Mouse (Mus musculus) heart, embryonic 14.5 days (tissue): Measurements from ENCODE around the gene Ginm1. TPM values are rescaled to one million over a fixed set of nuclear protein-coding genes. Genes with fewer than 3 reads are reported as not detected.
"Not testable (repeated sequence)": the region's sequence is repeated elsewhere in the genome, so short reads cannot be mapped to it uniquely, and the experiment has no call there.

Experiments used
- ATAC-seq: fragments of 200-750 bp; cut with Nextera tagmentation; 2 replicates; pipeline ENCODE4 v1.8.0; 2017; ENCODE audit warnings: low read depth, moderate TSS enrichment; ENCODE audit not compliant: insufficient number of reproducible peaks, insufficient read depth, low FRiP score
- H3K27ac ChIP-seq, 2 experiments: fragments of 200-500 bp in 1 of 2; fragments of 300-500 bp in 1 of 2; sonication (generic) in 1 of 2; replicated peaks in 1 of 2; 2 replicates each; pipeline ENCODE4 v1.5.1; 2012 to 2014; ENCODE audit warnings: low read depth in 2 of 2, low read length in 2 of 2, control low read depth in 1 of 2, mild to moderate bottlenecking in 1 of 2, mixed read lengths in 1 of 2; ENCODE audit not compliant: control insufficient read depth in 1 of 2, insufficient read depth in 1 of 2
- H3K27me3 ChIP-seq: fragments of 300-500 bp; sonication (generic); 2 replicates; pipeline ENCODE4 v1.6.1; 2014; ENCODE audit warnings: mild to moderate bottlenecking, low read length, control low read depth; ENCODE audit not compliant: control insufficient read depth, insufficient read depth
- H3K36me3 ChIP-seq: fragments of 300-500 bp; sonication (generic); 2 replicates; pipeline ENCODE4 v1.6.1; 2014; ENCODE audit warnings: mild to moderate bottlenecking, control low read depth, low read length, mixed read lengths; ENCODE audit not compliant: control insufficient read depth, insufficient read depth
- H3K4me1 ChIP-seq, 2 experiments: fragments of 200-500 bp in 1 of 2; fragments of 300-500 bp in 1 of 2; sonication (generic) in 1 of 2; 2 replicates each; pipeline ENCODE4 v1.6.1; 2012 to 2014; ENCODE audit warnings: low read length in 2 of 2, control low read depth in 1 of 2, mixed read lengths in 1 of 2; ENCODE audit not compliant: control insufficient read depth in 2 of 2, insufficient read depth in 2 of 2
- H3K4me2 ChIP-seq: fragments of 300-500 bp; sonication (generic); 2 replicates; pipeline ENCODE4 v1.6.1; 2014; ENCODE audit warnings: mild to moderate bottlenecking, low read length
- H3K4me3 ChIP-seq, 2 experiments: fragments of 200-500 bp in 1 of 2; fragments of 300-500 bp in 1 of 2; sonication (generic) in 1 of 2; 2 replicates each; pipeline ENCODE4 v1.5.1; 2012 to 2014; ENCODE audit warnings: low read length in 2 of 2, mild to moderate bottlenecking in 2 of 2, control low read depth in 1 of 2, low read depth in 1 of 2, moderate library complexity in 1 of 2; ENCODE audit not compliant: control insufficient read depth in 1 of 2, insufficient read depth in 1 of 2
- H3K9ac ChIP-seq: fragments of 300-500 bp; sonication (generic); 2 replicates; pipeline ENCODE4 v1.6.1; 2014; ENCODE audit warnings: mild to moderate bottlenecking, low read length
- H3K9me3 ChIP-seq: fragments of 300-500 bp; sonication (generic); 2 replicates; pipeline ENCODE4 v1.6.1; 2016; ENCODE audit warnings: low read length, control low read depth; ENCODE audit not compliant: control insufficient read depth
- WGBS: fragments of 180-500 bp; shearing (Covaris S2); extraction: QIAGEN DNeasy Blood & Tissue Kit; methylation state at CpG from one replicate; pipeline ENCODE4 v1.1.7; 2014; 5-methylcytosine and 5-hydroxymethylcytosine counted together
- polyA plus RNA-seq: library from polyadenylated mRNA; unstranded; fragments of >200 nt; fragmentation: Nextera tagmentation; extraction: Ambion mirVana; gene quantifications from 2 replicates; pipeline ENCODE4 v1.2.1, GENCODE M21; 2014

The Ginm1 gene
- polyA plus RNA-seq, 1 experiment from 2014 or later = 89.8 TPM

DNA sequence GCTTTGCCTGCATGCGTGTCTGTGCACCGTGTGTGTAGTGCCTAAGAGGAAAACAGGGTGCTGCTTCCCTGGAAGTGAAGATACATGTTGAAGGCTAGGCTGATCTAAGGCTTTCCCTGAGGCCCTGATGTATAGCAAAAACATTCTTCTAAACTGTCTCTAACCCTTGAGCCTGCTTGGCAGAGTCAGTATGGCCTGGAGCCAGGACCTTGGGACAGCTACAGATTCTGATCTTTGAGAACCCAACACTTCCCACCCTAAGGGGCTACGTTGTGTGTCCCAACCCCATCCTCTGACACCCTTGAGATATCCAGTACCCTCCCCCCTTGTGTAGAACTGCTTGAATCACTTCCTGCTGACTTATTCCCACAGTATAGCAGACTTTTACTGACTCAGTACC is 14.3 kb downstream of the Ginm1 start:
- Histone ChIP-seq H3K36me3 (peaks cover 39% of the 10 kb centered on the region), H3K9ac (no peak overlapping the region), H3K4me1 (no peaks in the 10 kb centered on the region), H3K9me3 (no peaks in the 10 kb centered on the region), H3K27me3 (no peaks in the 10 kb centered on the region), H3K4me3 (no peak overlapping the region), H3K27ac (no peak overlapping the region), H3K4me2 (no peak overlapping the region)
- ATAC-seq = no peak
- WGBS = 85% methylated on average over 3 of the region's 3 CpGs

GRCm38 (mm10) chr10:7775421-7775820 is 17.2 kb downstream of the Ginm1 start:
- no peak overlapping the region for H3K4me3 ChIP-seq
- no peak overlapping the region for H3K4me2 ChIP-seq
- H3K27me3 ChIP-seq = no peaks in the 10 kb centered on the region
- no peak overlapping the region for H3K27ac ChIP-seq
- H3K4me1 ChIP-seq = no peaks in the 10 kb centered on the region
- H3K36me3 ChIP-seq = peaks cover 67% of the 10 kb centered on the region
- ATAC-seq = no peak
- H3K9me3 ChIP-seq = no peaks in the 10 kb centered on the region
- WGBS = 89% methylated on average over 8 of the region's 8 CpGs
- H3K9ac ChIP-seq = no peak overlapping the region

GRCm38 (mm10) chr10:7772769-7773168 is 19.9 kb downstream of the Ginm1 start:
- no peaks in the 10 kb centered on the region for H3K4me1 ChIP-seq
- no peak overlapping the region for H3K4me2 ChIP-seq
- no peaks in the 10 kb centered on the region for H3K9me3 ChIP-seq
- no peak overlapping the region for H3K9ac ChIP-seq
- H3K27me3 ChIP-seq = no peaks in the 10 kb centered on the region
- H3K4me3 ChIP-seq = no peak overlapping the region
- no peak for ATAC-seq
- WGBS = 94% methylated on average over 1 of the region's 1 CpGs
- H3K27ac ChIP-seq = no peak overlapping the region
- H3K36me3 ChIP-seq = peaks cover 93% of the 10 kb centered on the region

DNA sequence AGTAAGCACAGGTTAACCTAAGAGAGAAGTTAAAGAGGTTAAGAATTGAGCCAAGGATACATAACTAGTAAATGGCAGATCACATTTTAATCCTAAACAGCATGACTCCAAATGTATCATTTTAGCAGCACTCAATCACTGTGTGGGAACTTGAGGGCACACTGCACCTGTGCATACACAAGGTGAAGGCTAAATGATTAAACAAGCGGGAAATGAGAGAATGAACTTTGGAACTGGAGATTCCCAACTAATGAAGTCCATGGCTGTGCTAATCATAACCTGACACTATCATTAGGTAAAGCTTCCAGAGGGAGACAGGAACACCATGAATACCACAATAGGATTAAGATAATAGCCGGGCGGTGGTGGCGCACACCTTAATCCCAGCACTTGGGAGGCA is 20.3 kb downstream of the Ginm1 start:
- 88% methylated on average over 4 of the region's 4 CpGs for WGBS
- peaks cover 94% of the 10 kb centered on the region for H3K36me3 ChIP-seq
- no peaks in the 10 kb centered on the region for H3K9me3 ChIP-seq
- no peak overlapping the region for H3K4me2 ChIP-seq
- no peaks in the 10 kb centered on the region for H3K27me3 ChIP-seq
- no peaks in the 10 kb centered on the region for H3K4me1 ChIP-seq
- H3K9ac ChIP-seq = no peak overlapping the region
- H3K27ac ChIP-seq = no peak overlapping the region
- no peak overlapping the region for H3K4me3 ChIP-seq
- no peak for ATAC-seq

GRCm38 (mm10) chr10:7757544-7757943 is 35.1 kb downstream of the Ginm1 start:
- 77% methylated on average over 2 of the region's 2 CpGs for whole genome bisulfite sequencing
- no peak for ATAC-seq
- Histone ChIP-seq H3K27ac (no peak overlapping the region), H3K9ac (no peak overlapping the region), H3K4me3 (no peak overlapping the region), H3K4me1 (no peaks in the 10 kb centered on the region), H3K4me2 (no peak overlapping the region), H3K9me3 (no peaks in the 10 kb centered on the region), H3K27me3 (no peaks in the 10 kb centered on the region), H3K36me3 (peaks cover 88% of the 10 kb centered on the region)

DNA sequence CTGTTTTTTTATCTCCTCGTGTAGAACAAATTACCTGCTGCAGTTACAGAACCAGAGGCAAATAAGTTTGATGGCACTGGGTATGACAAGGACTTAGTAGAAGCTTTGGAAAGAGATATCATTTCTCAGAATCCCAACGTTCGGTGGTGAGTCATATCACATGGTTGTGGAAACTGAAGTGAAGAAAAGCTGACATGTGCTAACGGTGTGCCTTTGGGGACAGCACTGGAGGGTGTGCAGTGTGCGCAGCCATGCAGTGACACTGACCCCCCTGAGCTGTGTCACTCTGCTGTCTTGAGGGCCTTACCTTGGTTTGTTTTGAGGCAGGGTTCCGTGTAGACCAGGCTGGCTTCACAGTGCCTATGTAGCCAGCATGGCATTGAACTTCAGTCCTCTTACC is 43.9 kb downstream of the Ginm1 start:
- Histone ChIP-seq H3K4me3 (no peak overlapping the region), H3K4me2 (no peak overlapping the region), H3K27me3 (no peaks in the 10 kb centered on the region), H3K9me3 (no peaks in the 10 kb centered on the region), H3K9ac (no peak overlapping the region), H3K36me3 (peaks cover 65% of the 10 kb centered on the region), H3K27ac (no peak overlapping the region), H3K4me1 (no peaks in the 10 kb centered on the region)
- no peak for ATAC-seq
- 79% methylated on average over 6 of the region's 6 CpGs for WGBS

DNA sequence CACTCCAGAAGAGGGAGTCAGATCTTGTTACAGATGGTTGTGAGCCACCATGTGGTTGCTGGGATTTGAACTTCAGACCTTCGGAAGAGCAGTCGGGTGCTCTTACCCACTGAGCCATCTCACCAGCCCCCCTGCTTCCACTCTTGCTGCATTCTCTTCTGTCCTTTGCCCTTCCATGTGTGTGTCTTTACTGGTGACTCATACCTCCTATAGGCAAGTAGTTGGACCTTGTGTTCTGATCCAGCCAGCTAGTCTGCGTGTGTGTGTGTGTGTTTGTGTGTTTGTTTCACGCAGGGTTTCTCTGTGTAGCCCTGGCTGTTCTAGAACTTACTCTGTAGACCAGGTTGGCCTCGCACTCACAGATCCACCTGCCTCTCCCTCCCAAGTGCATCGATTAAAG is 47.1 kb downstream of the Ginm1 start:
- not testable (repeated sequence) for H3K9me3 ChIP-seq, H3K9ac ChIP-seq, H3K4me2 ChIP-seq, H3K4me1 ChIP-seq, ATAC-seq, H3K27me3 ChIP-seq, H3K4me3 ChIP-seq, H3K27ac ChIP-seq
- H3K36me3 ChIP-seq = peaks cover 66% of the 10 kb centered on the region
- WGBS = 98% methylated on average over 6 of the region's 6 CpGs

DNA sequence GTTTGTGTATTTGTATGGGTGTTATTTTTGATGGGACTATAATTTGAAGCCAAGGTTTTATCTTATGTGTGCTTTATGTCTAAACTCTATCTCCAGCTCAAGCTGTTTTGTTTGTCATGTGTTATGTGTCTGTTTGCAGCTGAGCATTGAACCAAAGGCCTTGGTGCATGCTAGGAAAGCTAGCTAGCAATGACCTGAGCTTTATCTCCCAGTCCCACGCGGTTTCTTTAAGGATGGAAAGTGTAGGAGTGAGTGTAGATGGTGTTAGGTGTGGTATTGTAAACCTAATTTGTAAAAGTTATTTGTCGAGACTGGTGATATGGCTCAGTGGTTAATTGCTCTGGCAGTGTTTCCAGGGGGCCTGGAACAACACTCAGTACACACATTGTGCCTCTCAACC is 54.7 kb downstream of the Ginm1 start:
- no peaks in the 10 kb centered on the region for H3K9me3 ChIP-seq
- H3K4me1 ChIP-seq = 0 out of 4 replicates have a peak, but pooled peaks cover 0 to 10% of the 10 kb centered on the region in 2 experiments
- H3K4me3 ChIP-seq = no peak overlapping the region
- ATAC-seq = no peak
- H3K9ac ChIP-seq = no peak overlapping the region
- no peaks in the 10 kb centered on the region for H3K27me3 ChIP-seq
- no peak overlapping the region for H3K27ac ChIP-seq
- 77% methylated on average over 3 of the region's 3 CpGs for WGBS
- H3K36me3 ChIP-seq = peaks cover 20% of the 10 kb centered on the region
- H3K4me2 ChIP-seq = no peak overlapping the region
